21 mouse cellular contexts compared by ENCODE assay signal in the genomic region with DNA sequence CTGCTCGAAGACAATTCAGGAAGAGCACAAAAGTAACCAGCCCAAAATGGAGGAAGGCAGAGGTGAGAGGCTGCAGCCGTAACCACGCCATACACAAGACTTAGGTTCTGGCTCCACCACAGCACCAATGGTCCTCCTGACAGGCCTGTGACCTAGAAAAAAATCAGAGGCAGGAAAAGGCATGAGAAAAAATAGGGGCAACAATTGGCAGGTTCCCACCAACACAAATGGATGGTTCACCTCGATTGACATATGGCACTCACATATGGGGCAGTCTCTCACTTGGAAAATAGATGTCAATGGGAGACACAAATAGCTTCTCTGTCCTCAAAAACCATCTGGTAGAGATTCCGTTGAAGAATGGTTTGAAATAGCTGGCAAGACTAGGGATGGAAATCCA. TPM values are rescaled to one million over a fixed set of nuclear protein-coding genes. Genes with fewer than 3 reads are reported as not detected.
DNase-seq lines count a peak whose midpoint lies in the region; ATAC-seq lines count a peak whose summit lies in the region.
"Had no signal": no experiment of that assay in that cellular context is flagged by ENCODE, and none has a peak within 500 bp of the region (broad histone marks: within the 10 kb centered on the region; RNA-seq: fewer than 3 reads in every experiment).

No protein-coding gene starts in this region.

- DNase-seq in layer of hippocampus, adult 11-12 months (ENCODE audit: low spot score), result peak; percentile 9
- DNase-seq in layer of hippocampus, adult 8-10 months (ENCODE audit: low spot score in 2 of 2), result no peak
- peak; percentile 98 for DNase-seq in brain, adult 2 months (ENCODE audit: low read depth, low spot score)
- peak; percentile 82 for DNase-seq in cerebellum, adult 11 months
- DNase-seq in cerebellum, adult 9-11 months, result peak; percentile 93
- DNase-seq in ovary, adult 18-20 months (ENCODE audit: low spot score), result no peak
- no peak for DNase-seq in adipocyte (ENCODE audit: low spot score)
- DNase-seq: adrenal gland, postnatal 10 days; kidney, adult 8-10 months; kidney, postnatal 14 days; layer of hippocampus, adult 9-11 months; liver; lung, postnatal 36 days; retina, postnatal 1 day; thymus, adult 2 months had no signal

- no peak for ATAC-seq in inflammation-experienced regulatory T-cells, adult 6 months
- ATAC-seq: activated CD4-positive, CD25-positive, alpha-beta regulatory T cell, adult 4 months; intestine, embryonic 15.5 days; midbrain, embryonic 15.5 days had no signal

RNA-seq across cellular contexts. Expression of gene Slc8a3, which starts 17.0 kb away (rescaled TPM):
- 10 to 100 TPM; 13.5 to 17.7 (median 15.3) TPM for total RNA-seq in layer of hippocampus, adult 8-10 months (2022)
- polyA plus RNA-seq in inflammation-experienced regulatory T-cells, adult 6 months (2017; shearing (Covaris generic)), result not detected
- total RNA-seq: common myeloid progenitor, adult 5-6 weeks; hematopoietic stem cell, adult 5-6 weeks had no signal
- polyA plus RNA-seq: activated CD4-positive, CD25-positive, alpha-beta regulatory T cell, adult 4 months had no signal

Comparison
In these comparisons a context has a peak if more than half of its experiments do, and no peak if none do; other contexts are left out.
1. DNase-seq: peak in layer of hippocampus, adult 11-12 months (single experiment), brain, adult 2 months (single experiment), cerebellum, adult 11 months (single experiment) and cerebellum, adult 9-11 months (single experiment); none in layer of hippocampus, adult 8-10 months (0 of 2), ovary, adult 18-20 months (single experiment) and adipocyte (single experiment).